Mouse (Mus musculus): ENCODE results near the gene Col6a3.

Gene Col6a3

GRCm38 (mm10) chr1:90843836-90844235 is at the start of gene Col6a3:
Gene Col6a3, minus strand, starts transcription at chr1:90843971.
- Histone ChIP-seq H3K36me3 (ENCODE audit: control insufficient read depth, insufficient read depth, low read length, poor library complexity, severe bottlenecking) (no peaks in the 10 kb centered on the region), H3K27me3 (ENCODE audit: control insufficient read depth, insufficient read depth, low read length, poor library complexity, severe bottlenecking) (no peaks in the 10 kb centered on the region)
- DNase-seq (ENCODE audit: low read depth, low spot score), result no peak

DNA sequence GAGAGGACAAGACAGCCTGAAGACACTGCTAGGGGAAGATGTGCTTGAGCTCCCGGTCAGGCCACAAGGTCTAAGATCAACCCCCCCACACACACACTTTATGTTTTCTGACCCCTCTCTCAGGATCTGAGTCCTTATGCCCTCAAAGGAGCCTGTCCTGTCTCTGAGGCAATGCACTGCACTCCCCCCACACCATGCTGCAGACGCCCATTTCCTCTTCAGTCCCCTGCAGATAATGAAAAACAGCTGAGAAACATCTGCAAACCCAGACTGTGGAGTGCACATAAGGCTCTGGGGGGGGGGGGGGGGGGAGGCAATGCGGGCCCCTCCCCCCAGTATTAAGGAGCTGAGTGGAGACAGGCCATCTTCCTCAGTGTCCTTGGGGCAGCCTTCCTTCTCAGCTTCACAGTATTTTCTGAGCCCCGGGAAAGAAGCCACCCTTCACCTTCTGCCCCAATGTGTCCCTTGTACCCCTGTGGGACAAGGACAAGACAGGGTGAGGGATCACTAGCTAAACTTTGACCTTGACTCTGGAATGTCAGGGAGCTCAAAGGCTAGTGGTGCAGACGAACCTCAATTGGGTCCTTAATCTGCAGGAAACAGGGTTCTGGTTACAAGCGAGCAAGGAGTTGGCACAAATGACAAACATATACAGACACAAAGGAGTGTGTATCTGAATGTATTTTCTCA is 42.1 kb upstream of the Col6a3 start:
- H3K36me3 ChIP-seq (ENCODE audit: control insufficient read depth, insufficient read depth, low read length, poor library complexity, severe bottlenecking), result no peaks in the 10 kb centered on the region
- H3K27me3 ChIP-seq (ENCODE audit: control insufficient read depth, insufficient read depth, low read length, poor library complexity, severe bottlenecking), result no peaks in the 10 kb centered on the region
- DNase-seq (ENCODE audit: low read depth, low spot score), result no peak

- DNase-seq (ENCODE audit: low read depth, low spot score), result no peak
- no peaks in the 10 kb centered on the region for H3K36me3 ChIP-seq (ENCODE audit: control insufficient read depth, insufficient read depth, low read length, poor library complexity, severe bottlenecking)
- H3K27me3 ChIP-seq (ENCODE audit: control insufficient read depth, insufficient read depth, low read length, poor library complexity, severe bottlenecking), result no peaks in the 10 kb centered on the region
Observed at GRCm38 (mm10) chr1:90876486-90877270, 32.9 kb upstream of the Col6a3 start.

GRCm38 (mm10) chr1:90875961-90876360 is 32.2 kb upstream of the Col6a3 start:
- Histone ChIP-seq H3K27me3 (ENCODE audit: control insufficient read depth, insufficient read depth, low read length, poor library complexity, severe bottlenecking) (no peaks in the 10 kb centered on the region), H3K36me3 (ENCODE audit: control insufficient read depth, insufficient read depth, low read length, poor library complexity, severe bottlenecking) (no peaks in the 10 kb centered on the region)
- no peak for DNase-seq (ENCODE audit: low read depth, low spot score)

DNA sequence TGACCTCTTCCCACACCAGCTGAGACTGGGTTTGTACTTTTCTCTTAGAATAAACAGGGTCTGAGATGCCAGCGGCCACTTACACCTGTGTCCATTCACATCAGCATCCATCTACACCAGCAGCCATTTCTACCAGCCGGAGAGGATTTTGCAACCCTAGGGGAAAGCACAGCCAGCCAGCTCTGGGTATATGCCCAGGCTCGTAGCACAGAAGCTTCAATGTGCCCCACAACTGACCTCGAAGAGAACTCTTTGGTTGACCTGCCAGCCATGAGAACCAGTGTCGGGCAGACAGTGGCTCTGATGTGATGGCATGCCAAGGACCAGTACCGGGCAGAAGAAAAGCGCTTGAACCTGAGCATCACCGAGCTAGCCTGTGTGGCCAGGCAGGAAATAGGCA is 31.6 kb upstream of the Col6a3 start:
- Histone ChIP-seq H3K36me3 (ENCODE audit: control insufficient read depth, insufficient read depth, low read length, poor library complexity, severe bottlenecking) (no peaks in the 10 kb centered on the region), H3K27me3 (ENCODE audit: control insufficient read depth, insufficient read depth, low read length, poor library complexity, severe bottlenecking) (no peaks in the 10 kb centered on the region)
- DNase-seq (ENCODE audit: low read depth, low spot score), result no peak

DNA sequence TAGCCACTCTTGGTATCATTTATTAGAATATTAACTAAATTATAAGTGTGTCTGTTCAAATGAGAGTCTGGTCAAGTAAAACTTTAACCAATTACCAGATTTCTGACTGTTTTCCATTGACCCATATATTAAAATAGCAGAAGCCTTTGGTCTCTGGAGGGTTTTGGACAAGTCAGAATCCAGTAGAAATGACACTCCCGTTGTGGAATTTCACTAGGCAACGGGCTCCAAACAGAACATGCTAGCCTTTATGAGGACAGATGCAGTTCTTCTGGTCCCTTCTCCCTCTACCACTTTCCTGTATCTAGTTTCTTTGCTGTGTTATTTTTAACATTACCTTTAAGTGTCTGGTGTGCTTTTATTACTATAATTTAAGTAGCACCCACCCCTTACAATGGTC is 26.8 kb upstream of the Col6a3 start:
- no peaks in the 10 kb centered on the region for H3K27me3 ChIP-seq (ENCODE audit: control insufficient read depth, insufficient read depth, low read length, poor library complexity, severe bottlenecking)
- no peak for DNase-seq (ENCODE audit: low read depth, low spot score)
- no peaks in the 10 kb centered on the region for H3K36me3 ChIP-seq (ENCODE audit: control insufficient read depth, insufficient read depth, low read length, poor library complexity, severe bottlenecking)

- Histone ChIP-seq H3K36me3 (ENCODE audit: control insufficient read depth, insufficient read depth, low read length, poor library complexity, severe bottlenecking) (no peaks in the 10 kb centered on the region), H3K27me3 (ENCODE audit: control insufficient read depth, insufficient read depth, low read length, poor library complexity, severe bottlenecking) (no peaks in the 10 kb centered on the region)
- DNase-seq (ENCODE audit: low read depth, low spot score), result no peak
Observed at GRCm38 (mm10) chr1:90866734-90867133, 23.0 kb upstream of the Col6a3 start.

- H3K27me3 ChIP-seq (ENCODE audit: control insufficient read depth, insufficient read depth, low read length, poor library complexity, severe bottlenecking), result no peaks in the 10 kb centered on the region
- H3K36me3 ChIP-seq (ENCODE audit: control insufficient read depth, insufficient read depth, low read length, poor library complexity, severe bottlenecking), result no peaks in the 10 kb centered on the region
- DNase-seq (ENCODE audit: low read depth, low spot score), result no peak
Observed at GRCm38 (mm10) chr1:90855880-90856279, 12.1 kb upstream of the Col6a3 start.

DNA sequence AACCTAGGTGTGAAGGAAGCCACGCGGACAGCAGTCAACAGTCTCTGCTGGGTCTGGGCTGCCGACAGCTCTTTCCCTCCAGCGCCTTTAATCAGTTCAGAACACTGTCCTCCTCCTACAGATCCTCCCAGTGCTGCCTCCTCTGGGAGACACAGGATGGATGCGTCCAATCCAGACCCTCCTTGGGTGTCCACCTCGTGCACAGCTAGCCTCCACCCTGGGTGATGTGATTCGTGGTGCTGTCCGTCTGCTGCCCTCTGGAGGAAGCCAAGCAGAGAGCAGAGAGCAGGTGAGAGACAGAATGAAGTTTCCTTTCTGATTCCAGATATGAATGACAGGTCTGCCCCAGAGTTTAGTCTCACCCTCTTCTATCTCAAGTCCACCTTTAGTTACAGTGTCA is 6.1 kb upstream of the Col6a3 start:
- Histone ChIP-seq H3K36me3 (ENCODE audit: control insufficient read depth, insufficient read depth, low read length, poor library complexity, severe bottlenecking) (no peaks in the 10 kb centered on the region), H3K27me3 (ENCODE audit: control insufficient read depth, insufficient read depth, low read length, poor library complexity, severe bottlenecking) (no peaks in the 10 kb centered on the region)

DNA sequence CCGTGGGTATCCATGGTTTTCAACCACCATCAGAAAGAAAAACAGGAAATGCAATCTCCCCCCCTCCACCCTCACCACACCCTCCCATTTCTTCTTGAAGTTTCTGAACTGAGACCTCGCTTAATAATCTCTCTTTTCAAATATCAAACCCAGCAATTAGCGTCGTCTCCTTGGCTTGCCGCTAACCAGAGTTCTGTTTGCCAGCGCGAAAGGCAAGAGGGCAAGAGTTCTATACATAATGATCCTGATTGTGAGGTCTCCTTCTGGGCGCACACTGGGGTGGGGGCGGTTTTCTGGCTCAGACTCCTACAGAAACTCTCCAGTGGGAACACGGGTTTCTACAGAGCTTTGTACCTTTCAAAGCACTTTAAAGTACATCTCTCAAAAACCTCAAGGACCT is 1.4 kb upstream of the Col6a3 start:
- Histone ChIP-seq H3K36me3 (ENCODE audit: control insufficient read depth, insufficient read depth, low read length, poor library complexity, severe bottlenecking) (no peaks in the 10 kb centered on the region), H3K27me3 (ENCODE audit: control insufficient read depth, insufficient read depth, low read length, poor library complexity, severe bottlenecking) (no peaks in the 10 kb centered on the region)
- DNase-seq (ENCODE audit: low read depth, low spot score), result no peak

More for the DNA sequence above, 6.1 kb upstream of the Col6a3 start:
- no peak for DNase-seq (ENCODE audit: low read depth, low spot score)

GRCm38 (mm10) chr1:90842789-90843587 is 783 bp downstream of the Col6a3 start:
- DNase-seq (ENCODE audit: low read depth, low spot score), result no peak
- Histone ChIP-seq H3K36me3 (ENCODE audit: control insufficient read depth, insufficient read depth, low read length, poor library complexity, severe bottlenecking) (no peaks in the 10 kb centered on the region), H3K27me3 (ENCODE audit: control insufficient read depth, insufficient read depth, low read length, poor library complexity, severe bottlenecking) (no peaks in the 10 kb centered on the region)

- DNase-seq (ENCODE audit: low read depth, low spot score), result no peak
- H3K36me3 ChIP-seq (ENCODE audit: control insufficient read depth, insufficient read depth, low read length, poor library complexity, severe bottlenecking), result no peaks in the 10 kb centered on the region
- no peaks in the 10 kb centered on the region for H3K27me3 ChIP-seq (ENCODE audit: control insufficient read depth, insufficient read depth, low read length, poor library complexity, severe bottlenecking)
Observed at GRCm38 (mm10) chr1:90840250-90840649, 3.5 kb downstream of the Col6a3 start.

GRCm38 (mm10) chr1:90838657-90839056 is 5.1 kb downstream of the Col6a3 start:
- DNase-seq (ENCODE audit: low read depth, low spot score), result no peak
- H3K36me3 ChIP-seq (ENCODE audit: control insufficient read depth, insufficient read depth, low read length, poor library complexity, severe bottlenecking), result no peaks in the 10 kb centered on the region
- no peaks in the 10 kb centered on the region for H3K27me3 ChIP-seq (ENCODE audit: control insufficient read depth, insufficient read depth, low read length, poor library complexity, severe bottlenecking)

DNA sequence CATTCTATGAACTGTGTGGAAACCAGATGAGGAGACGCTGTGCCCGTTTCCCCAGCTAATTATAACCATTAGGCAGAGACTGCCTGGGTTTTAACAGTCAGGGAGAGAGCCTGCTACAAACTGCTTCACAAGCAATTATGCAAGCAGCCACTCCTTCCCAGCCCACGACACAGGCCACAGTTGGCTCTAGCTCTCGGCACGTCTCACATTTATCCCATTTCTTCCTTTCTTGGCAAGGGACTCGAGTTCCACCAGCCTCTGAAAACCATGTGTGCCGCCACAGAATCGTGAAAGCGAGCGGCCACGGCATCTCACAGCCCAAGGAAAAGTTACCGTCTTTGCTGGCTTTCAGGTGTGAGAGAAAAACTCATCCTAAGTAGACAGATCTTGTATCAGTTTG is 5.5 kb downstream of the Col6a3 start:
- no peak for DNase-seq (ENCODE audit: low read depth, low spot score)
- H3K36me3 ChIP-seq (ENCODE audit: control insufficient read depth, insufficient read depth, low read length, poor library complexity, severe bottlenecking), result no peaks in the 10 kb centered on the region
- H3K27me3 ChIP-seq (ENCODE audit: control insufficient read depth, insufficient read depth, low read length, poor library complexity, severe bottlenecking), result no peaks in the 10 kb centered on the region

GRCm38 (mm10) chr1:90836178-90836740 is 7.5 kb downstream of the Col6a3 start:
- Histone ChIP-seq H3K27me3 (ENCODE audit: control insufficient read depth, insufficient read depth, low read length, poor library complexity, severe bottlenecking) (no peaks in the 10 kb centered on the region), H3K36me3 (ENCODE audit: control insufficient read depth, insufficient read depth, low read length, poor library complexity, severe bottlenecking) (no peaks in the 10 kb centered on the region)
- DNase-seq (ENCODE audit: low read depth, low spot score), result no peak

All from splenic B cell, adult 2 months (primary cell).